ENCODE assay signal across 18 mouse cellular contexts in the genomic region with DNA sequence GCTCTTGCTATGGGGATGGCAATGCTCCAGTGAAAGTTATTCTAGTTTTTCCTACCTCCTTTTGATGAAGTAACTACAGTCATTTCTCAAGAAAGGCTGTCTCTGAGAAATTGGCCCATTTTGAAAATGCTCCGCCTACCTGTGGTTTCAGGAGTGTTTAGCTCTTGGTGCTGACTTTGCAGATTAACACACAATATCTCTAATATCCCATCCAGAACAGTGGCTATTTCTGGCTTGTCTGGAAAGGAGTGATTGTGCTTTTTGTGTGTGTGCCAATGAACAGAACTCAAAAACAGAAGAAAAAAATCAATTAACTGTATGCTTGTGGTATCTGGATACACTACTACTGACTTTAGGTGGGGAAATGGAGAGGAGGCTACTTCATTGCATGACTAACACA. TPM values are rescaled to one million over a fixed set of nuclear protein-coding genes. Genes with fewer than 3 reads are reported as not detected.
"Had no signal": no experiment of that assay in that cellular context is flagged by ENCODE, and none has a peak within 500 bp of the region (broad histone marks: within the 10 kb centered on the region; RNA-seq: fewer than 3 reads in every experiment).

No protein-coding gene starts in this region.

- DNase-seq: gastrocnemius, adult 2 months; gastrocnemius, postnatal 10 days; gastrocnemius, postnatal 25 days; heart, adult 18-20 months; heart, postnatal 14 days; heart, postnatal 36 days; kidney, adult 11 months; kidney, adult 2 months; kidney, adult 9 months; kidney, postnatal 14 days; kidney, postnatal 36 days; liver; liver, embryonic 13.5 days had no signal

- ATAC-seq: hindbrain, postnatal 0 days; intestine, embryonic 16.5 days had no signal

RNA-seq across cellular contexts. Expression of a gene that starts 33.1 kb away (rescaled TPM):
- total RNA-seq: granulocyte monocyte progenitor cell, adult 5-6 weeks; heart, adult 18-20 months; heart, adult 8-10 months; hematopoietic stem cell, adult 5-6 weeks had no signal
